Mouse (Mus musculus) neural tube, embryonic 11.5 days (tissue): ENCODE data around the gene Bco2. TPM values are rescaled to one million over a fixed set of nuclear protein-coding genes. Genes with fewer than 3 reads are reported as not detected.

Source experiments
- ATAC-seq: fragments of 200-750 bp; cut with Nextera tagmentation; 2 replicates; pipeline ENCODE4 v1.8.0; 2017; ENCODE audit warnings: moderate number of reproducible peaks, mild to moderate bottlenecking, moderate TSS enrichment, moderate library complexity; ENCODE audit not compliant: insufficient read depth, low FRiP score, low TSS enrichment
- DNase-seq: peaks from one replicate; pipeline ENCODE4 v3.0.0-alpha.2; 2015; ENCODE audit warnings: low spot score
- H3K27ac ChIP-seq: fragments of 300-500 bp; sonication (generic); 2 replicates; pipeline ENCODE4 v1.5.1; 2014; ENCODE audit warnings: low read depth, mild to moderate bottlenecking, low read length
- H3K27me3 ChIP-seq: fragments of 300-500 bp; sonication (generic); 2 replicates; pipeline ENCODE4 v1.6.1; 2014; ENCODE audit warnings: mild to moderate bottlenecking, low read length, mixed read lengths; ENCODE audit not compliant: control insufficient read depth, insufficient read depth
- H3K36me3 ChIP-seq: fragments of 300-500 bp; sonication (generic); 2 replicates; pipeline ENCODE4 v1.6.1; 2014; ENCODE audit warnings: mild to moderate bottlenecking, low read length, moderate library complexity, mixed read lengths; ENCODE audit not compliant: control insufficient read depth, insufficient read depth
- H3K4me1 ChIP-seq: fragments of 300-500 bp; sonication (generic); 2 replicates; pipeline ENCODE4 v1.6.1; 2014; ENCODE audit warnings: low read length, mixed read lengths; ENCODE audit not compliant: control insufficient read depth, insufficient read depth
- H3K4me2 ChIP-seq: fragments of 300-500 bp; sonication (generic); 2 replicates; pipeline ENCODE4 v1.6.1; 2014; ENCODE audit warnings: low read depth, mild to moderate bottlenecking, moderate library complexity
- H3K4me3 ChIP-seq: fragments of 300-500 bp; sonication (generic); 2 replicates; pipeline ENCODE4 v1.5.1; 2014; ENCODE audit warnings: low read depth, low read length
- H3K9ac ChIP-seq: fragments of 300-500 bp; sonication (generic); 2 replicates; pipeline ENCODE4 v1.6.1; 2014; ENCODE audit warnings: mild to moderate bottlenecking, low read length
- H3K9me3 ChIP-seq: fragments of 300-500 bp; sonication (generic); 2 replicates; pipeline ENCODE4 v1.6.1; 2016; ENCODE audit warnings: low read length; ENCODE audit not compliant: control insufficient read depth
- WGBS: fragments of 180-500 bp; shearing (Covaris S2); extraction: QIAGEN DNeasy Blood & Tissue Kit; methylation state at CpG from one replicate; pipeline ENCODE4 v1.1.7; 2014; 5-methylcytosine and 5-hydroxymethylcytosine counted together
- polyA plus RNA-seq: library from polyadenylated mRNA; unstranded; fragments of >200 nt; fragmentation: Nextera tagmentation; extraction: Ambion mirVana; gene quantifications from 2 replicates; pipeline ENCODE4 v1.2.1, GENCODE M21; 2014

The Bco2 gene
- polyA plus RNA-seq, 1 experiment from 2014 or later, result 0.15 TPM

- Histone ChIP-seq H3K4me1 (no peaks in the 10 kb centered on the region), H3K4me2 (no peak overlapping the region), H3K9me3 (no peaks in the 10 kb centered on the region), H3K36me3 (no peaks in the 10 kb centered on the region), H3K27me3 (no peaks in the 10 kb centered on the region), H3K4me3 (no peak overlapping the region), H3K9ac (no peak overlapping the region), H3K27ac (no peak overlapping the region)
- DNase-seq (no peak), ATAC-seq (no peak)
- WGBS, result 90% methylated on average over 4 of the region's 4 CpGs
Measured at GRCm38 (mm10) chr9:50567372-50567771, 12.4 kb upstream of the Bco2 start.

GRCm38 (mm10) chr9:50565940-50566339 lies 11.0 kb upstream of the Bco2 start:
- Histone ChIP-seq H3K27me3 (no peaks in the 10 kb centered on the region), H3K4me3 (no peak overlapping the region), H3K27ac (no peak overlapping the region), H3K9ac (no peak overlapping the region), H3K4me1 (no peaks in the 10 kb centered on the region), H3K4me2 (no peak overlapping the region), H3K9me3 (no peaks in the 10 kb centered on the region), H3K36me3 (no peaks in the 10 kb centered on the region)
- no peak for ATAC-seq
- DNase-seq, result no peak
- 83% methylated on average over 4 of the region's 4 CpGs for WGBS

GRCm38 (mm10) chr9:50565173-50565572 lies 10.2 kb upstream of the Bco2 start:
- Histone ChIP-seq H3K4me1 (no peaks in the 10 kb centered on the region), H3K4me2 (no peak overlapping the region), H3K27me3 (no peaks in the 10 kb centered on the region), H3K9ac (no peak overlapping the region), H3K9me3 (no peaks in the 10 kb centered on the region), H3K27ac (no peak overlapping the region), H3K36me3 (no peaks in the 10 kb centered on the region), H3K4me3 (no peak overlapping the region)
- 83% methylated on average over 7 of the region's 7 CpGs for WGBS
- no peak for DNase-seq
- no peak for ATAC-seq

- Histone ChIP-seq H3K4me2 (no peak overlapping the region), H3K27ac (no peak overlapping the region), H3K27me3 (no peaks in the 10 kb centered on the region), H3K9me3 (no peaks in the 10 kb centered on the region), H3K9ac (no peak overlapping the region), H3K4me3 (no peak overlapping the region), H3K4me1 (no peaks in the 10 kb centered on the region), H3K36me3 (no peaks in the 10 kb centered on the region)
- ATAC-seq (no peak), DNase-seq (no peak)
- 87% methylated on average over 2 of the region's 2 CpGs for WGBS
Measured at GRCm38 (mm10) chr9:50561918-50562360, 7.0 kb upstream of the Bco2 start.

GRCm38 (mm10) chr9:50561145-50561917 lies 6.3 kb upstream of the Bco2 start, which contains the start of gene Tex12:
Gene Tex12 (minus strand): TSS chr9:50561325.
- Histone ChIP-seq H3K27me3 (no peaks in the 10 kb centered on the region), H3K9me3 (no peaks in the 10 kb centered on the region), H3K27ac (no peak within 1 kb of the TSS), H3K36me3 (no peaks in the 10 kb centered on the region), H3K4me2 (no peak within 1 kb of the TSS), H3K9ac (no peak within 1 kb of the TSS), H3K4me3 (no peak within 1 kb of the TSS), H3K4me1 (no peaks in the 10 kb centered on the region)
- 86% methylated on average over 38 of the region's 38 CpGs for WGBS
- DNase-seq (no peak), ATAC-seq (no peak)

- no peaks in the 10 kb centered on the region for H3K27me3 ChIP-seq
- WGBS, result 23% methylated on average over 12 of the region's 12 CpGs
Measured at GRCm38 (mm10) chr9:50554241-50555093, 514 bp downstream of the Bco2 start, which contains the start of gene Il18. Gene Il18 (plus strand): TSS chr9:50554827.

GRCm38 (mm10) chr9:50553547-50553946 lies 1.4 kb downstream of the Bco2 start:
- no peaks in the 10 kb centered on the region; the same call in 1 of the 2 replicates for H3K4me1 ChIP-seq
- H3K27ac ChIP-seq, result no peak overlapping the region
- ATAC-seq (no peak), DNase-seq (no peak)
- no peak overlapping the region for H3K4me3 ChIP-seq
- no peak overlapping the region for H3K9ac ChIP-seq
- H3K36me3 ChIP-seq, result no peaks in the 10 kb centered on the region
- WGBS, result 83% methylated on average over 2 of the region's 2 CpGs
- H3K9me3 ChIP-seq, result no peaks in the 10 kb centered on the region
- no peaks in the 10 kb centered on the region for H3K27me3 ChIP-seq
- H3K4me2 ChIP-seq, result no peak overlapping the region

More at GRCm38 (mm10) chr9:50554241-50555093, 514 bp downstream of the Bco2 start, which contains the start of gene Il18:
- Histone ChIP-seq H3K9ac (peak within 1 kb of the TSS; percentile 52), H3K36me3 (no peaks in the 10 kb centered on the region), H3K4me2 (peak within 1 kb of the TSS; percentile 30), H3K4me1 (no peaks in the 10 kb centered on the region; the same call in 1 of the 2 replicates), H3K9me3 (no peaks in the 10 kb centered on the region), H3K27ac (peak within 1 kb of the TSS; percentile 53; the same call in 1 of the 2 replicates), H3K4me3 (no peak within 1 kb of the TSS)
- ATAC-seq, result peak; percentile 79
- peak; percentile 51 for DNase-seq

- no peak for DNase-seq
- WGBS, result 83% methylated on average over 5 of the region's 5 CpGs
- H3K4me3 ChIP-seq, result no peak overlapping the region
- H3K9me3 ChIP-seq, result no peaks in the 10 kb centered on the region
- no peaks in the 10 kb centered on the region; the same call in 1 of the 2 replicates for H3K4me1 ChIP-seq
- H3K27ac ChIP-seq, result no peak overlapping the region
- no peaks in the 10 kb centered on the region for H3K27me3 ChIP-seq
- H3K36me3 ChIP-seq, result no peaks in the 10 kb centered on the region
- ATAC-seq, result no peak
- no peak overlapping the region for H3K9ac ChIP-seq
- H3K4me2 ChIP-seq, result no peak overlapping the region
Measured at GRCm38 (mm10) chr9:50552206-50552605, 2.8 kb downstream of the Bco2 start.
